Mouse (Mus musculus): ENCODE measurements around the gene Cyp46a1.

The Cyp46a1 gene

DNA sequence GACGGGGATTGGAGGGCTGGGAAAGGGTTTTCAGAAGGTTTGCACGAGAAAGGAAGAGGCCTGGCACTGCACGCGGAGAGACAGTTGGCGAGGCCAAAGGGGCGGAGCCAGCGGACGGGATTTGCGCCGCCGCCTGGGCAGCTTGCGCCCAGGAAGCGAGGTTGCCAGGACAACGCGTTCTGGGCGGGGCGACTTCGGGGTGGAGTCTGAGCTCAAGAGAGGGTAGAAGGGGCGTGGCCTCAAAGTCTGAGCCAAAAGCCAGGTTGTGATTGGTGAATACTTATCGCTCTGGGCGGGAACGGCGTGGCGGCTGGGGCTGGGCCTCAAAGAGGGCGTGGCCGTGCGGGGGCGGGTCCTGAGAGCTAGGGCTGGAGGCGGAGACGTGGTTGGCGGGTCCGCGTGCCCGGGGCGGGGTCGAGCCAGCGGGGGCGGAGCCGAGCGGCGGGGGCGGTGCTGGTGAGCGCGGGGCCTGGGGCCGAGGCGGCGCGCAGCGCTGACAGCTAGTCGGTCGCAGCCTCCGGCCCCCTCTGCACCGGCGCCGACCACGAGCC is at the start of gene Cyp46a1:
Gene Cyp46a1, plus strand, starts transcription at position 487 of the 551 bp plus-strand sequence.
- DNase-seq (ENCODE audit: extremely low spot score, low read depth, low spot score) = peak; percentile 91

DNA sequence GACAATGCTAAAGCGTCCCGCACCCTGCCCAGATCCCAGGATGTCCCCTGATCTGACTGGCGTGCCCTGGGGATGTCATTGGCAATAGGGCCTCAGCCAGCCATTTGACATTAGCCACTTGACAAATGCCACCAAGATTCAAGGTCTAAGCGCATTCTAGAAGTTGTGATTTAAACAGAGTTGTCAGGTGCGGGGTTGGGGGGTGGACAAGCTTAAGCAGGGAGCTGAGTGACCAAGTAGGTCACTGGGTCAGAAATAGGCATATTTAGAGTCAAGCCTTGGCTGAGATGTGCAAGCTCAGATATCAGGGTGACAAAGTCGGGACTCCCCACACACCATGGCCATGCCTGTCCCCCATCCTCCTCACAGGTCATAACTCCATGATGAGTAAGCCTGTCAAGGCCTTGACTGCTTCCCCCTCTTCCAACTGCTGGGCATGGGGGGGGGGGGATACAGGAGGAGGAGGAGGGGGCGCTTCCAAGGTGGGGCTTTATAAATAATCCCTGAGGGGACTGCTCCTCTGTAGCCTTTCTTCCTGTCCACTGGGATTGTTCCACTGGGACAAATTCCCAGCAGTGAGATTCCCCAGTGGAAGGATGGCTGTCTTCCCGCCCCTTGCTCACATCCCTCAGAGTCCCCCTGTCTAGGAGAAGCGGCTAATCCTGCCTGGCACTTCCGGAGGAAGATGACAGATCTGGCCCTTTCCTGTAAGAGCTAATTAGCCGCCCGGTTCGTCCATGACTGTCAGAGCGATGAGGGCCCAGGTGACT is 49.5 kb upstream of the Cyp46a1 start:
- no peak for DNase-seq (ENCODE audit: extremely low spot score, low read depth, low spot score)

DNA sequence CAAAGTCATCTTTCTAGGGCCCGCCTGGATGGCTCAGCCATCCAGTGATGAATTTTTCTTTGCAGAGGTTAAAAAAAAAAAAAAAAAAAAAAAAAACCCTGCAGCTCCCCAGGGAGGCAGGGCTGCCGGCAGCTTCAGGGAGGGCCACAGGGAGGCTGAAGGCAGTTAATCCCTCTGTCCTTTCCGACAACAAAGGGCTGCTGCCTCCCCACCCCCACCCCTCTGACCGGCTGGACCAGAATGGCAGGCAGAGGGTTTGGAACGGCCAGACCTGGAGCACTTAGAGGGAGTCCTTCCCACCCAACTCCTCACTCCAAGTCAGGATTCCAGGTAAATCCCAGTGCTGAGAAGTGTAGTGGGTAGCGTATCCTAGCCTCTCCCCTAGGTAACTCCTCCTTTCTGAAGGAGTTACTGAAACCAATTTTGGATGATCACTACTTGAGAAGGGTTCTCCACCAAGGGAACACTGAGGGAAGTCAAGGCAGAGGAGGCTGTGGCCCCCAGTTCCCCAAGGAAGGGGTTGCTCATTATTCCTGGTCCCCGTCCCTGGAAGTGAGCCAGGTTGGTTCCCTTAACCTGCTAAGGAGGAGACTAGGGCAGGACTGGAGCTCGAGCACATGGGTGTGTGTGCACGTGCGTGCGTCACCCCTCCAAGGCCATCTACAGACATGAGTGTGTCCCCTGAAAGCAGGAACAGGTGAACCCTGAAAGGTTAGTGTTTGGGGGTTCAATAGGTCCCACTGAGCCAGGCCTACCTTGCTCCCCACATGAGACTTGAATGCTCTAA is 48.8 kb upstream of the Cyp46a1 start:
- DNase-seq (ENCODE audit: extremely low spot score, low read depth, low spot score) = no peak

DNA sequence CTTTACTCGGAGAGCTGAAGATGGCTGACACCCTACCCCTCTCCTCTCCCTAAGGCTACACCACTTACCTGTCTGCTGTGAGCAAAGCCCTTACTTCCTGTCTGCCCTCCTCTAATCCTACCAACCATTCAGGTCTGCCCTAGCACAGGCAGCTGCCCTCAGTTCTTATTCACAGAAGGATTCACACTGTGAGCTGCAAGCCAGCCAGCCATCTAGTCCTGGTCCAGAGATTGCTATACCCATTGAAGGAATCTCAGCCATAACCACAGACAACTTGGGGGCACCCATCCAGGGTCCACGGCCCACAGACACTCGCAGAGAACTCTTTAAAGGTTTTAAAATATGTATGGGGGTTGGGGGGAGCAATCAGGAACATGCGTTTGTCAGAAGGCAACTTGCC is 47.8 kb upstream of the Cyp46a1 start:
- DNase-seq (ENCODE audit: extremely low spot score, low read depth, low spot score) = no peak

DNA sequence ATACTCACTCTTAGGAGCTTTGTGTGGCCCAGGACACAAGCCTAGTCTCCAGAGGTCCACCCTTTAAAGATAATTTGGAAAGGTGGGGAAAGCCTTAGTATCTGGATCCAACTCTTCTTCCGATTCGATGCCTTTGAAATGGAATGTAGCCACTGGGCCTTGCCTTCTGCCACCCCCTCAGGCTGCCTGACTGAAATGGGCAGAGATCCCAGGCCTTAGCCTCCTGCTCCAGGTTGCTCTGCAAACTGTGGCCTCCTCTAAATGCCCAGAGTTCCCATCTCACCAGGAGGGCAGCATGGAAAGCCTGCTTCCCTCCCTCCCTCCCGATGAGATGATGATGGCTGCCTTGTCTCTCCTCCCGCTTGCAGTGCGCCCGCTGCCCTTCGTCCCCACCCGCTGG is 47.2 kb upstream of the Cyp46a1 start:
- no peak for DNase-seq (ENCODE audit: extremely low spot score, low read depth, low spot score)

DNA sequence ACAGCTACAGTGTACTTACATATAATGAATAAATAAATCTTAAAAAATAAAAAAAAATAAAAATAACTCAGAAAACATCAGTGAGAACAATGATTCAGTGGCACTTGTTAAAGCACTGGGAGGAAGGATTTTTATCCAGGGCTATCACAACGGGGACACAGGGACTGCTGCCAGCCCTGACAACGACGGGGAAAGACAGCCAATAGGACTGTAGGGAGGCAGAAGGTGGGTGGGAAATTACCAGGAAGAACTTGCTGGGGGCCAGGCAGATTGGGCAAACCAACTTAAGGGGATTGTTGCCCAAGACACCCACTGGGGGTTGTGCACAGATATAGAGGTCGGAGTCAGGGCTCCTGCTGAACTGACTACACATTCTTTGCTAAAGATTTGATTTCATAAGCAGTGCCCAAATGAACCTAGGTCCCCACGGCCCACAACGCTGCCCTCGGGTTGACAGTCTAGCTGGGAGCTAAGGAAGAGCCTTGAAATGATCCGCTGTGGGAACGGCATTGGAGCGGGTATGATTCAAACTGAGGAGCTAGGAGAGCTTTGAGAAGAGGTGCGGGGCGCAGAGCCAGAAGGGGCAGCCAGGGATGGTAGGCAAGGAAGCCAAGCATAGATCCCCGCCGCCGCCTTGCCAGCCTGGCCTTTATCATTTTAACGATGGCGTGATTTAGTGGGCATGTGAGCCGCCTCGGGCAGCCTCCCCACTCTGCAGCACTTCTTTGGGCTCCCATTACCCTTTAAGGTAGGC is 45.9 kb upstream of the Cyp46a1 start:
- no peak for DNase-seq (ENCODE audit: extremely low spot score, low read depth, low spot score)

DNA sequence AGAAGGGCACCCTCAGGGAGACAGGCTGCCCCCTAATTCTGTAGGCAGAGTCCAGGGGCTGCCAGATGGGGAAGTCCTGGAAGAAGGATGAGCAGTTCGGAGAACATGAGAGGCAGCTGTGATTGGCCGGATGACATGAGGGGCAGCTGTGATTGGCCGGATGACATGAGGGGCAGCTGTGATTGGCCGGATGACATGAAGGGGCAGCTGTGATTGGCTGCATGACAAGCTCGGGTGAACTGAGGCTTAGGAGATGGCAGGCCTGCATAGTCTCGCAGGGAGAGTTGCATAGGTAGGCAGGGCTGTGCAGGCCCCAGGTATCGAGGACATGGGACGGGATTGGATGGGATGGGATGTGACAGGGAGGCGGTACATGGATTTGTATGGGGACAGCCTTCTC is 41.8 kb upstream of the Cyp46a1 start:
- no peak for DNase-seq (ENCODE audit: extremely low spot score, low read depth, low spot score)

DNA sequence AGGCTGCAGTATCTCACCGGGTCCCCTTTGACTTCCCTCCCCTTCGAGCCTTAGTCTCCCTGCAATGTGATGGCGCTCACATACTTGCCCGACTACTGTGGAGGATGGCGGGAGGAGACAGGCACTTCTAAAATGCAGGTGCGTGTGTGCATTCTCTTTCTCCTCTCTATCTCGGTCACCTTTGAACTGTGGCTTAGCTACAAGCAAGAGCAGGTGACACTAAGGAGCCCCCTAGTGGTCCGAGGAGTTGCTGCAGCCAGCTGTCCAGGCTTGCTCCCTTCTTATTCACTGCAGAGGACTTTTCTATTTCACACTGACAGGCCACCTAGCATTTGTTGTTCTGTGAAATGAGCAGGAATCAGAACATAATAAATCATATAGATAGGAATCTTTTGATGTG is 41.2 kb upstream of the Cyp46a1 start:
- peak; percentile 60 for DNase-seq (ENCODE audit: extremely low spot score, low read depth, low spot score)

DNA sequence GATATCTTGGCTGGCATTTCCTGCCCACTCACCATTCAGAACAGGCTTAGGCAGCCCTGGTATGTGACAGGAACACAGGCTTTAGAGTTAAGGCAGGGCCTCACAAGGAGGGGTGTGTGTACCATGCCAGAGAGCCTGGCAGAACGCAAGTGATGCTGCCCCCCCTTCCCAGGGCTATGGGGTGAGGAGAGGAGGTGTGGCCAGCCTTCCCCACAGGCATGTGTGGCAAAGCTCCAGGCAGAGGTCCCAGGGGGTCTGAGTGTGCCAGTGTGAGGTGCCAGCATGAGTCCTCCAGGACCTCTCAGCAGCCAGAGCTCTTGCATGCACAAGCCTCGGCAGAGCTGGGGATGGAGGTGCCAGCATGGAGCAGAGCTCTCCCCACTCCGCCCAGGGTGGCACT is 39.6 kb upstream of the Cyp46a1 start:
- no peak for DNase-seq (ENCODE audit: extremely low spot score, low read depth, low spot score)

DNA sequence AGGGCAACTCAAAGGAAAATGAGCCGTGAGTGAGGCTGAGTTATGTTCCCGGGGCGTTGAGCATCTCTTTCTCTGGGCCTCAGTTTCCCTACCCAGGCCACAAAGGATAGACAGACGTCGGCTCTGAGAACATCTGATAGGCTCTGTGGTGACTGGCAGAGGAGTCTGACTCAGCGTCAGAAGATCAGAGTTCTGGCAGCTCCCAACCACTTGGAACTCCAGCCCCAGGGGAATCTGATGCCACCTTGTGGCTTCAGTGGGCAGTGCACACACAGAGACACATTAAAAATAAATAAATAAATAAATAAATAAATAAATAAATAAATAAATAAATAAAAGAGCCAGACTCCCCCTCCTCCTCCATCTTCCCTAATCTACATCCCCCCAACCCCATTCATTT is 37.1 kb upstream of the Cyp46a1 start:
- DNase-seq (ENCODE audit: extremely low spot score, low read depth, low spot score) = no peak

DNA sequence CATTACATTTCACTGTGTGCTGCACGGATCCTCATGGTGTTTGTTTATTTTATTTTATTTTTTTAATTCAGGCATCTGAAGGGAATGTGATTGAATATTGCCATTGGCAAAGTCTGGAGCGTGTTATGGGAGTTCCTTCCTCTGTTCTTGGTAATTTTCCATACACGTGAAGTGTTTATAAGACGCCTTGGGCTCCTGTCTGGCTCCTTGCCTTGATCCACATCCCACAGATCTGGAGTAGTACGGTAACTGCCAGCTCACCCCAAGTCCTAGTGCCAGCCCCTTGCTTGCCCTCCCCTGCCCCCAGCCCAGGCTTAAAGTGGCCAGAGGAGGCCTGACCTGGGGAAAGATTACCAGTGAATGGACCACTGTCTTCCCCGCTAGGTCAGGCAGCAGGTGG is 33.2 kb upstream of the Cyp46a1 start:
- no peak for DNase-seq (ENCODE audit: extremely low spot score, low read depth, low spot score)

DNA sequence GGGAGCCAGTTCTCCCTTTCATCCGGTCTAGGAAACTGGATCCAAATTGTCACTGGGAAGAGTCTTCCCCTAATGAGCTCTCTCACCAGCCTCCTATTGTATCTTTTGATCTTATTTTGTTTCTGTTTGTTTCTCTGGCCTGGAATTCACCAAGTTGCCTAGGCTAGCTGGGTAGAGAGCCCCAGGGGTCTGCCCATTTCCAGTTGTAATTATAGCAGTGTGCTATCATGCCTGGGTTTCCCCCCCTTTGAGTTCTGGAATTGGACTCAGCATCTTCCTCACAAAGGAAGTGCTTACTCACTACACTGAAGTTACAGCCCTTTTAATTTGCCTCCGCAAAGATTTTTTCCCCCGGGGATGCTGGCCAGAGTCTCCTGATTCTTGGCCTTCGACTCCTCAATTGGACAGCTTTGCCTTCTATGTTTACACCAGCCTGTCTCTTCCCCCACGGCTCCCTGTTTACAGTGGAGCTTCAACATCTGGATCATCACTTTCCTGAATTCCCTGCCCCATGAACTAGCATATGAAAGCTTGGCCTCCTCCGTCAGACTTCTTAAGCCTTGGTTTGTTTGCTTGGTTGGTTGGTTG is 30.3 kb upstream of the Cyp46a1 start:
- DNase-seq (ENCODE audit: extremely low spot score, low read depth, low spot score) = no peak

DNA sequence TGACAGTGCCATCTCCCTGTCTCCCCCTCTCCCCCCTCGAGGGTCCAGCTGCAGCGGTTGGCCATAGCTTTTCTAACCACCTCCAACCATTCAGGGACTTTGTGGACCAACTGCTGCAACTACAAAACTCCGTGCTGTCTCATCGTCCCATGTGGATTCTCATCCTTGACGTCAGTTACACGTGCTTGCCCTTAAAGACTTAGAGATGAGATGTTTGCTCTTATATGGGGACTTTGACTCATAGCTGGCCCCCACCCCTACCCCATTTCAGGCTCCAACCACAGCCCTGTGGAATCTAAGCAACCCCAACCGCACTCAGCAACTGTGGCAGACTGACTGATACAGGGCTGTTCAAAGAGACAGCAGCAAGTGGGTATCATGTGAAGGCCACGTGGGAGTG is 29.0 kb upstream of the Cyp46a1 start:
- DNase-seq (ENCODE audit: extremely low spot score, low read depth, low spot score) = no peak

DNA sequence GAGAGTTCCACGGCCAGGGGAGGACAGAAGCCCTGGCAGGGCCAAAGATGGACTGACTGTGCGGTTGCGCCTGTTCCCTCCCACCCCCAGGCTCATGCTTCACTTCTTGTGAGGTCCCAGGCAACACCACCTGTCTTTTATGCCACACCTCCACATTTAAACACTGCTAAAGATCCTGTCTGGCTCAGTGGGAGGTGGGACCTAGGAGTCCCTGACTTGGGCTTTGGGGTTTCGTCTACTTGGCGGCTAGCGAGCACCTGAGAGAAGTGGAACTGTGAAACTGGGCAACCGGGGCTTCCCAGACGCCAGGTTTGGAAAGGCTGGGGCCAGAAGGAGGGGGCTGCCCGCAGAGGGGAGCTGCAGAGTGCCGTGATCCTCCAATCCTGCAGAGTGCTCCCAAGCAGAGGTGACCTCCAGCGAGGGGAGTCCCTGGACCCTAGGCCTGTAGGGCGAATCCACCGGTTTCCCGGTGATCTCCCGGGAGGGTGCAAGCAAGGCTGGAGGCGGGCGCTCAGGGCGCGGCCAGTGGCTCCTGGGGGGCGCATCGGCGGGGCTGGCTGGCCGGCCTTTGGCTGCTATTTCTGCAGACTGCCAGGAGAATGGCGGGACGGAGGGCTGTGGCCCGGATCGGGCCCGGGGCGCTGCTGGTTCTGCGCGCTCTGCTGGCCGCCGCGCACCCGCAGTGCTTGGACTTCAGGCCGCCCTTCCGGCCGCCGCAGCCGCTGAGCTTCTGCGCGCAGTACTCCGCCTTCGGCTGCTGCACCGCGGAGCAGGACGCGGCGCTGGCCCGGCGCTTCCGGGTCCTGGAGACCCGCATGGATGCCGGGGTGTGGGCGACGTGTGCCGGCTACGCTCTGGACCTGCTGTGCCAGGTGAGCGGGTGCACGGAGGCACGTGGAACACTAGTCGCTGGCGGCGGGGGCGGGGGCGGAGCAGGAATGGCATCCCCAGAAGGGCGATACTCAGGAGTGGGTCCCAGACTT is 28.1 kb upstream of the Cyp46a1 start, which contains the start of gene Hhipl1:
Gene Hhipl1, plus strand, starts transcription at position 459 of the 983 bp plus-strand sequence.
- DNase-seq (ENCODE audit: extremely low spot score, low read depth, low spot score) = no peak

DNA sequence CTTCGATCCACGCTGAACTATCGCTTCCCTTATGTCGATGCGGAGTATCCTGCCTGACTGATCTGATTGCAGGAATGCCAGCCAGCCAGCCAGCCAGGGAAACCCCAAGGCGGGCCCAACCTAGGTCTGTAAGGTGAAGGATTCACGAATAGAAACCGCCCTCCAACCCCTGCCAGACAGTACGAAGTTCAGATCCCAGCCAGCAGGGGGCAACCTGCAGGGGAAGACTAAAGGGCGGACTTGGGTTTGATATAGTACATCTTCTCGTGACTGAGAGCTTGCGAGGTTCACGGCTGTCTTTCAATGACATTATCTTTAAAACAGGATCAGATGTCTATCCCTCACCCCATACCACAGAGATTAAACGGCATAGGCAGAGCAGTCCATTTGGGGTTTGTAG is 26.6 kb upstream of the Cyp46a1 start:
- DNase-seq (ENCODE audit: extremely low spot score, low read depth, low spot score) = no peak

DNA sequence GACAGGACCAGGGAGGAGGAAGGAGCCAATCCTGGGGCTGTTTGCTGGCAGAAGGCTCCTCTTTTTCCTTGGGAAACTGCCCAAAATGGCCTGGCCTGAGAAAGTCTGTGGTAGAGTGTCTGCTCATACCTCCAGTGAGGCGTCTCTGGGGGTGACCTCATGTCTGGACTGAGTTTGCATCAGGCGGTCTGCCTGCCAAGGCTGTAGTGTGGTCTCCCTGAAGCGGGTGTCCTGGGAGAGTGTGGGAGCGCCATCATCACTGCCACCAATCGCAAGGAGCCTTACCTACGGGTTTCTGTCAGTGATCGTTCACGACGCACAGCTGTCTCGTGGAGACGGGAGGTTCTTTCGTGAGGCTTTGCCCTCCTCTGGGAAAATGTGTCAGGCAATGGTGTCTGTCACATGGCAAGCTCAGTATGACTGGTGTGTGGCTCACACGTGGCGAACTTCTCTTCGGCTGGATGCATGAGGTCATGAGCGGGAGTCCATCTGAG is 25.8 kb upstream of the Cyp46a1 start:
- no peak for DNase-seq (ENCODE audit: extremely low spot score, low read depth, low spot score)

DNA sequence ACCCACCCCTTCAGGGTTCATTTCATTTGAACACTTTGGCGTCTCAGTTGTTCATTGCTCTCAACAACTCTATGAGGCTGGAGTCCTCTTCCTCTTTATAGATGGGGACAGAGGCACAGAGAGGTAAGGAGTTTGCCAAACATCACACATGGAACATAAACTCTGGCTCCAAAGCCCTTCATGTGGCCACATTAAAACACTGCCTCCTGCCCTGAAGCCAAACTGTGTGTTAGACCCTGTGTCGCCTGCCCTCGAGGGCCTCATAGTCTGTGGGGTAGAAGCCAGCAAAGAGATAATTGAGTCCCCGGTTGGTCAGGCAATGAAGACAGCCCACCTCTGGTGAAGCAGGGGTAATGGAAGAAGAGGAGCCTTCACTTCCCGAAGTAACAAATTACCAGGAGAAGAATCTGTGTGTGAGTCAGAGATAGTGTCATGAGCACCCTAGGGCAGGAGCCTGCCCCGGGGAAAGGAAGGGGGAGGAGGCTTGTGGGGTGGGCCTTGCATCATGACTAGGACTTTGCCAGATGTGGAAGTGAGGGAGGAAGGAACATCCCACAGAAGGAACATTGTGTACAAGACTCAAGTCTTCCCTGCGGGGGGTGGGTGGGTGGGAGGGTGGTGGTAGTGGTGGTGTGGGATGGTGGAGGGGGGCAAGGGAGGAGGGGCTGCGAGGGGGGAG is 24.9 kb upstream of the Cyp46a1 start:
- DNase-seq (ENCODE audit: extremely low spot score, low read depth, low spot score) = no peak

DNA sequence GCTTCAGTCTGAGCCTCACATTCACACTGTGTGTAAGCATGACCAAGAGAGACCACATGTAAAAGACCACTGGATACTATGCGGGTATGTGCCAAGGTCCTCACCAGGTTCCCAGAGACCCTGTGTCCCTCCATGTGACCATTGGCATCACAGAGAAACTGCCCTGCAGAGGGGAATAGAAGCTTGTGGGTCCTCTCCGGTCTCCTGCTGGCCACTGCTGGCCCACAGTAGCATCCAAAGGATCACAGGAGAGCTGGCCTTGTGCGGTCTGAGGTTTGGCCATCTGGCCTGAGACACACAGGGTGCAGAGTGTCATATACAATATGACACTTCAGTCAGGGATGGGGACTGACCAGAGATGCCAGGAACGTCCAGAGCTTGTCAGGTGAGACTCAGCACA is 24.1 kb upstream of the Cyp46a1 start:
- no peak for DNase-seq (ENCODE audit: extremely low spot score, low read depth, low spot score)

DNA sequence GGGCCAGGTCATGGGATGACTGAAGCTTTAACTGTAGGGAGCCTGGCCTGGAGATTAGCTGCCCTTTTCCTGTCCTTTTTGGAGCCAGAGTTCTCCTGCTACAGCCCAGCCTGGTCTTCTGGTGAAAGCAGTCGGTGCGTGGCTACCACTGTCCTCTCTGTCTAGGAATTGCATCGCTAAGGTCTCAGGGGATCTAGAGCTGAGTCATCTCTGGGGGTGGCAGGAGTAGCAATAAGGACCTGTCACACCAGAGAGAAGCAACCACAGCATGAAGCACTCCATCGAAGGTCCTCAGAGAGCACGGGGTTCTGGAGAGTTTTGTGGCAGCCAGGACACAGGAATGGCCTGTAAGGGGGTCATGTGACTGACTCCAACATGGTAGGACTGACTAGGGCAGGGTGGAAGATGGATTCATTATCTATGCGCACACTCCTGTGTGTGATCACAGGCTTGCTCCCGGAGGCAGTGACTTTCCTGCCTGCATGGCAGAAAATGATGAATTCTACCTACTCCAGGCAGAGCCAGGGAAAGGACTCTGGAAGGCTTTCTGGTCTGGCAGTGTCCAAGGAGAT is 23.6 kb upstream of the Cyp46a1 start:
- no peak for DNase-seq (ENCODE audit: extremely low spot score, low read depth, low spot score)
